ENCODE assay signal across 7 mouse cellular contexts in the genomic region with DNA sequence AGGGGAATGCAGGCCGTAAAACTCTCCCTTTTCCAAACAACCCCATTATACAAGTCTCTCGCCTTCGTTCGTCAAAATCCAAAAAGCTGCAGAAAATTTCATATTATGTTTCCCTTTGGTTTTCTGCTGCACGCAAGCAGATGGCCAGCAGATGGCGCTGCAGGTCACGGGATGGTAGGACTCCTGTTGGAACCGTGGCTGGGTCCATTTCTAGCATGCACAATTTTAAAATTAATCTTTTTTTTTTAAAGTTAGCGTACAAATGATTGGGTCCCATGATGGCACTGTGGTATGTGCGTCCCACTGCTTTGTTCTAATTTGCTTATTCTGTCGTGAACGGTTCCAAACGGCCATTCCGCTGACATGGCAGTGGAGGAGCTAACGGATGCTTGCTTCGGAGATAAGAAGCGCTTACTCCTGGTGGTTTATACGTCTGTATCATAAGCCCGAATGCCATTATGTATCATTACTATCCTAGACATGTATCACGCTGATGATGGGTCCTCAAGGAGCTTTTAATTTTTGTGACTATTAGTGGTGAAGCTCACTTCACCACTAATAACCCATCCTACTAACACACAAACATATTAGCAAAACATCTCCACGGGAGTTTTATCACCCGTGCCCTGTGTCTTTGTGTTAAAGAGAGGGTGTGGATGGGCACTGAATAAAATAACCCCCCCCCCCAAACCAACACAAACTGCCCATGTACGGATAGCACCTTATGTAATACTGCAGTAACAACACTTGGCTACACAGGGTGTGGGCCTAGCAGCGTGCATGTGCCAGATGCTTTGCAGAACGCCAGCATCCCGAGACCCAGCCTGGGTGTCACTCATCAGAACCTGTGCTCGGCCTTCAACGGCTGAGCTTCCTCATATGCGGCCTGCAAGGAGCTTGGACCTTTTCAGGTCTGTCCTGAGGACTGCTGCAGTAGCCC.
DNase-seq lines count a peak whose midpoint lies in the region.

No protein-coding gene starts in this region.

- DNase-seq in spleen, postnatal 10 days (ENCODE audit: low spot score in 2 of 2), result peak; percentile 4 to 53
- no peak for DNase-seq in spleen, postnatal 14 days (ENCODE audit: low spot score in 2 of 2)
- DNase-seq in c-Kit-positive CD71-positive TER-119-negative erythroid progenitor cells, embryonic 14.5 days (ENCODE audit: low read depth), result peak; percentile 1
- DNase-seq in forelimb bud, embryonic 11.5 days (ENCODE audit: low read depth, low spot score), result peak; percentile 62
- DNase-seq in layer of hippocampus, adult 8-10 months (ENCODE audit: low spot score in 2 of 2), result peak; percentile 23 to 56
- DNase-seq in lung, postnatal 36 days, result peak; percentile 39
- DNase-seq in right cerebral cortex, postnatal 25 days, result peak; percentile 56

Comparison
In these comparisons a context has a peak if more than half of its experiments do, and no peak if none do; other contexts are left out.
1. DNase-seq: peak in spleen, postnatal 10 days (2 of 2), c-Kit-positive CD71-positive TER-119-negative erythroid progenitor cells, embryonic 14.5 days (single experiment), forelimb bud, embryonic 11.5 days (single experiment), layer of hippocampus, adult 8-10 months (2 of 2), lung, postnatal 36 days (single experiment) and right cerebral cortex, postnatal 25 days (single experiment); none in spleen, postnatal 14 days (0 of 2).